Mouse (Mus musculus) adrenal gland, postnatal 36 days (tissue): ENCODE measurements around the gene Ppp2r3a. TPM values are rescaled to one million over a fixed set of nuclear protein-coding genes. Genes with fewer than 3 reads are reported as not detected.

Experiments
- DNase-seq, 2 experiments: peaks; one replicate each; pipeline ENCODE4 v3.0.0; 2021; ENCODE audit warnings: mixed read lengths in 1 of 2
- total RNA-seq, 2 experiments: library from RNA; stranded (reverse); gene quantifications; 2 replicates each; pipeline ENCODE4 v1.2.3; 2021

Gene Ppp2r3a
- total RNA-seq, 2 experiments from 2014 or later = 22.2 to 27.7 TPM

DNA sequence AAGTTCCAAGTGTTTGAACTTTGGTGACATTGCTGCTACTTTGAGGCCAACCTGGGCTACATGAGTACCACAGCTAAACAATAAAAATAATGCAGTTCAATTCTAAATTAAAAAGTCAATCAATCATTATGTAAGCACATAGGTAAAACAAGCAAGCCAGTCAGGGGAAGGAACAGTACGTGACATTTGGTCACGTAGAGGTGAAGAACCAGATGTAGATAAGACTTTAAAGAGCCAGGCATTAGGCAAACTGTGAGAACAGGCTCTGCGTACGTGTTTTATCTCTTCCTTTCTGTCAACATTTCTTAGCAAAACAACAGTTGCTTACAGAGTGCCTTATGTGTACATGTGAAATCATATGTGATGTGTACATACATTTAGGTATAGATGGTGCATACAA, 946 bp upstream of the Ppp2r3a start:
- no peak for DNase-seq

- peak; percentile 89 for DNase-seq
These were observed 483 bp downstream of the Ppp2r3a start for GRCm38 (mm10) chr9:101250981-101251643.

DNA sequence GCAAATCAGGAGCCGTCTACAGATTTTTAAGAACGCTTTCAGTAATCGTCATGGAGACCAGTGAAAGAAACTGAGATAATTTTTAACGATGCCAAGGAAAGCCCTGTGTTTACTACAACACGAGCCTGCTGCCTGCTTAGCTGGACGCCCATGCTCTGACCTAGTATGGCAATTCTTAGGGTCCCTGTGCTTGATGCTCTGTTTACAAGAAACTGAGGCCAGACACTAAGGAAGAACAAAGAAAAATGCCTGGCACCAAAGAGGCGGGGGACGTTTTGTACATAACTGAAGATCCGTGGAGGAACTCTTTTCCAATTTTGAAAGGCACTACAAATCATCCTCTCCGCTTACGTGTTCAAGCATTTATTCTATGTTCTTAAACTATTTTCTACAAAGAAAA, 1.1 kb downstream of the Ppp2r3a start:
- DNase-seq = no peak

DNA sequence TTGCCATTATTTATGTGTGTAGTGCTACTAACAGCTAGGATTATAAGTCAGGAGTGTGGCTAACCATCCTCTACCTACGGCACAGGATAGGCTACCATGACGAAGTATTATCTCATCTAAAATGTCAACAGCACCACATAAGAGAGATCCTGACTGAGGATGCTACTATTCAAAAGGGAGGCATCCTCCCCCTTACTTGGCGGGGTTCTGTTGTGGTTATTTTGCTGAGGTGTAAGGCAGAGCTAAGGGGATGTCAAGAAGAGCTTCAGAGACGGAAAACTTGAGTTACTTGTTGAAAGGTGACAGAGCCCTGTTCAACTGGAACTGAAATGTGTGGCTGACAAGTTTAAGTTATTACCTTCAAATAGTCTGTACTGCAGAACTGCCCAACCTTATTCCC, 2.0 kb downstream of the Ppp2r3a start:
- DNase-seq = no peak

DNA sequence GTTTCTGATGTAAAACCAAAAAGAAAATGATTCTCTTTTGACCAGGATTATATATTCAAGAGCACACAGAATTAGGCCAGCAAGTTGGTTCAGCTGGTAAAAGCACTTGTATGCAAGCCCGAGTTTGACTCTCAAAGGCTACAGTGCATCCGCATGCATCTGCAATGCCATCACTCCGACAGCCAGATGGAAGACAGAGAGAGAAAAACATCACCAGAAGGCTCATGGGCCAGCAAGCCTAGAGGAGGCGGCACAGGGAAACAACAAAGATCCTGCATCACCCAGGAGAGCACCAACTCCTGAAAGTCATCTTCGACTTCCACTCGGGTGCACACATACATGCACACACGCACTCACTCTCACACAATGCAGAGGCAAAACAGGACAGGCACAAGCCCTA, 4.1 kb downstream of the Ppp2r3a start:
- DNase-seq = no peak

DNA sequence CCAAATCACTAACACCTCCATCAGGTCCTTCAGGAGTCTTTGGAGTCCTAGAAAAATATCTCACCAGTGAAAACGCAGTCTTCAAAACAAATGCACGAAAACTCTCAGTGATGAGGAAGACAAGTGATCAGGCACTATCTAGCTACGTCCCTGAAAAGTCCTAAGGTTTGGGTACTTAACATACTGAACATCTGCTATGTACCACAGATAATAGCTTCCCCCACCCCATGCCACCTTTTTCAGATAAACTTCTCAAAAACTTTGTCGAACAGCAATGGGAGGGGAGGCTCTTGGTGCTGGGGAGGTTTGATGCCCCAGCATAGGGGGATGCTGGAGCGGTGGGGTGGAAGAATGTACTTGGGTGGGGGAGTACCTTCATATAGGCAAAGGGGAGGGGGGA, 6.1 kb downstream of the Ppp2r3a start:
- DNase-seq = no peak

DNA sequence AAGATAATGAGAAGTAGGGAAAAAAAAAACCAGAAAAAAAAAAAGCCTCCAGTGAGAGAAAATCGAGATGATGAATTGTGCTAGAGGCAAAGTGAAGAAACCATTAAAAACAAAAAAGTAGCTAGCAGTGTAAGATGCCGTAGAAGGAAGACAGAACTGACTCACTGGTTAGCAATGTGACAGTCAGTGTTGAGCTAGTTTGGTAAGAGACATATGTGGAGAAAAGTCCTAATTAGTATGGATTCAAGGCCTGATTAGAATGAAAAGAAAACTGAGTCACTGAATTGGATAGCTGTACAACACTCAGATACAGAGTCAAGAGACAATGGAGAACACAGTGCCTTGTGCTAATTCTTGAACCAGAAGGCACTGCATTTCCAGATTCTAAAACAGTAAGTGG, 7.9 kb downstream of the Ppp2r3a start:
- no peak for DNase-seq

- no peak for DNase-seq
These were observed 11.4 kb downstream of the Ppp2r3a start for GRCm38 (mm10) chr9:101240161-101240560.

DNA sequence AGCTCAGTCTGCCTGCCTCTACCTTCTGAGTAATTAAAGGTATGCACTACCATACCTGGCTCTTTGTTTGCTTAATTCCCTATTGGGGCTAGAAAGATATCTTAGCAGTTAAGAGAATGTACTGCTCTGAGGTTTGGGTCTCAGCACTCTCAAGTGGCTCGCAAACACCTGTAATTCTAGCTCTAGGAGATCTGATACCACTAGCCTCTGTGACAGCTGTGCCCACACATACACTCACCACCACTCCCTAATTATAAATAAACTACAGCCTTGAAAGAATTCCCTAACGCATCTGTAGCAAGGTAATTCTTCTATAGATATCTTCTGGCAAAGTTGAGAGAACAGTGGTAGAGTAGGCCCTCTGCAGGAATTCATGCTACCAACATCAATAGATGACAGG, 15.8 kb downstream of the Ppp2r3a start:
- DNase-seq = no peak

DNA sequence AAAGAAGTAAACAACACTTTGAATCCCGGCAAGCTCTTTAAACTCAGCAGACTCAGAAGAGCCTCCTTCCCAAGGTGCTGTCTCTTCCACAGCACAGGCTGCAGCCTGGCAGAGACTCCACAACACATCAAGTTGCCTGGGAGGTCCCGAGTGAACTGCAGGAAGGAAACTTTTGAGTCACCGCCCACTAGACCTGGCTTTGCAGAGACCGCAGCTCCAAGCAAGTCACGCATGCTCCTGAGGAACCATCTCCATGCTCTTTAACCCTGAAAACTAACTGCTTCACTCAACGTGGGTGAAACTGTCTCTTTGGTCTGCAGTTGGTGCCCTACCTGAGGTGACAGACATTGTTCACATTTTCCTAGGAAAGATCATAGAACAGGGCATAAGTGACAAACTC, 19.6 kb downstream of the Ppp2r3a start:
- no peak for DNase-seq

- no peak for DNase-seq
These were observed 21.6 kb downstream of the Ppp2r3a start for GRCm38 (mm10) chr9:101230028-101230427.

DNA sequence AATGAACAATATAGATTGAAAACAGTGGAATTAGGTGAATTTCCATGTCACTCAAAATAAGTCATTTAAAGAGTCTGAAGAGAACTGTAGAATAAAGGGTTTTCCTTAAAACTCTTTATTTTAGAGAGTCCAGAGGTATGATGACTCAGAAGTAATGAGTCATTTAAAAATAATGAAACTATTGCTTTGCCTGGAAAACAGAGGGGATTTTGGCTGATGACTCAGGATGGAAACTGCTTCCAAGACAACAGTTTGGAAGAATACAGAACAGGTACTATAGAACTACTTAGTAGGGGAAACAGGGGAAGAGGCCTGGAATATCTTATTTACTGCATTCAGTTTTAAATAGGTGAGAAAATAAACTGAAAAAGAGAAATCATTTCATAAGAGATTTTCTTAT, 22.7 kb downstream of the Ppp2r3a start:
- peak in 1 of 2 experiments; percentile 19 for DNase-seq

DNA sequence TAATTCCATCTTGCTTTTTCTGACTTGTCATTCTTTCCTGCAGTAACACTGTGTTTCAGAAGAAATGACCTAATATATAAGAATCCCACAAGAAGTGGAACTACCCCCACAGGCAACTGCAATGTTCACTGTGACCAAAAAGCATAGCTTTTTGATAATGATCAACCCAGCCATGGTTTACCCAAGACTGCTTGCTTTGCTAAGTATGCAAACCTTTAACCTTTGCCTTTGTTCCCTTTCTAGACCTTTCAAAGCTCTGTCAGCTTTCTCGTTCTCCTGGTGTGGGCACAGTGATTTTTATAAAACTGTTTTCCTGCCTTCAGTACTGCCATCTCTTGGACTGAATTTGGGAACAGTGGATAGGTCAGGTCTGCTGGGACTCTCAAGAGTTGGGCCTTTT, 43.6 kb downstream of the Ppp2r3a start:
- no peak for DNase-seq

- no peak for DNase-seq
These were observed 45.1 kb downstream of the Ppp2r3a start for GRCm38 (mm10) chr9:101206516-101206915.

GRCm38 (mm10) chr9:101205216-101205615, 46.4 kb downstream of the Ppp2r3a start:
- DNase-seq = no peak

DNA sequence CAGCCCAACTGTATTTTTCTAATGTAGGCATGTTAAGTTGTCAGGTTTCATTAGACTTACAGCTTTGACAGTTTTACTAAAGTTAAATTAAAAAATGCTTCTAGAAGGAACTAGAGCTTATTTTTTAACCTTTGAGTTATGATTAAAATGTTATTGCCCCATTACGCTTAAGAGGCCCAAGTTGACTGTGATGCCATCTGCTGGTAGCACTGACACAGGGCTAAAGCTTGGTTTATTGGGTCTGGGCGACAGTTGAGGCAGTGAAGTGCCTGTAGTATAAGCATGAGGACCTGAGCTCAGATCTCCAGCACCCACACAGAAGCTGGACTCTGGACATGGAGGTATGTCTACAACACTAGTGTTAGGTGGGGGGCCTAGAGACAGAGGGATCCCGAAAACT, 47.5 kb downstream of the Ppp2r3a start:
- DNase-seq = no peak

DNA sequence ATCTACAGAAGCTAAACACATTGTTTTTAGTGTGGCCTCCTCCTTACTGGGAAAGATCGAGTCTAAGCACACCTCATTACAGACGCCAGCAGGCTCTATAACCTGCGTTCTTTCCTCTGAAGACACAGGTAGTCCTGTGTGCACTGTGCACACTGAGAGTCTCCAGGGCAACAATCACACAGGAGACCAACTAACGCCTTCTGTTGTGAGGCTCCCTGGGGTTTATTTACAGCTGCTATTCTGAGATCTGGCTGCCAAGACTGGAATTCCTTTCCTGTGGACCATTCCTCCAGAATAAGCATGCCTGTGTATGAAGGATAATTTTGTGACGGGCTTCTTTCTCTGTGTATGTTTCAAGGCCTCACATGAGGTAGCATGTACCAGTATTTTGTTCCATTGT, 51.0 kb downstream of the Ppp2r3a start:
- DNase-seq = no peak

DNA sequence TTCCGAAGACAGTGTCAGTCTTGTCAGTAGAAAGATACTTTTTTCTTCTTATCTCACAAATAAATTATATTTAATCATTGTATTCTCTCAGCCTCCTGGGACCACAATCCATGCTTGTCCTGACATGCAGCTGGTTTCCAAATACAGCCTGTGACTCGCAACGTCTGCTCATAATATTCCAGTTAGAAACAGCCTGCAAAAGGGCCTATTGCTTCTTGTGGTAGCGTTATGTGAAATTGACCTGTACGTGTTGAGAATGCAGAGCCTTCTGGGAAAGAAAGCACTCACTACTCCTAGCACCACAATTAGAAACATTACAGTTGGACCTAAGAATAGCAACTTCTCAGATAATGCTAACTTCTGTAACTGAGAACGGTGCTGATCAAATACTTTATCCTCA, 52.8 kb downstream of the Ppp2r3a start:
- no peak for DNase-seq

DNA sequence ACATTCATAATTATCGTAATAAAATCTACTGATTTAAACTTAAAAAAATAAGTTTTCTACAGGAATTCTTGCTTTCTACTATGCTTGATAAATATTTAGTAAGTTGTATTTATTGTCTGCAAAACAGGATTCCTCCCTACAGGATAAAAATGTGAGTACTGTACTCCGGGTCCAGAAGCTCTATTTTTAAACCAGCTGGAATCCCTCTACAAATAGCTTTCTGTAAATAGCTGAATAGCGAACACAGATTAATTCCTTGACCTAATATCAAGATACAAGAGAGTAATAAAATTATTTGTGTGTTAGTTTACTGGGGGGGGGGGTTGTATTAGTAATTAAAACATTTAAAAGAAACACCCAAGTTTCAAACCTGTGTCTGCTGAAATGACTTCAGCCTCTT, 53.3 kb downstream of the Ppp2r3a start:
- DNase-seq = no peak

DNA sequence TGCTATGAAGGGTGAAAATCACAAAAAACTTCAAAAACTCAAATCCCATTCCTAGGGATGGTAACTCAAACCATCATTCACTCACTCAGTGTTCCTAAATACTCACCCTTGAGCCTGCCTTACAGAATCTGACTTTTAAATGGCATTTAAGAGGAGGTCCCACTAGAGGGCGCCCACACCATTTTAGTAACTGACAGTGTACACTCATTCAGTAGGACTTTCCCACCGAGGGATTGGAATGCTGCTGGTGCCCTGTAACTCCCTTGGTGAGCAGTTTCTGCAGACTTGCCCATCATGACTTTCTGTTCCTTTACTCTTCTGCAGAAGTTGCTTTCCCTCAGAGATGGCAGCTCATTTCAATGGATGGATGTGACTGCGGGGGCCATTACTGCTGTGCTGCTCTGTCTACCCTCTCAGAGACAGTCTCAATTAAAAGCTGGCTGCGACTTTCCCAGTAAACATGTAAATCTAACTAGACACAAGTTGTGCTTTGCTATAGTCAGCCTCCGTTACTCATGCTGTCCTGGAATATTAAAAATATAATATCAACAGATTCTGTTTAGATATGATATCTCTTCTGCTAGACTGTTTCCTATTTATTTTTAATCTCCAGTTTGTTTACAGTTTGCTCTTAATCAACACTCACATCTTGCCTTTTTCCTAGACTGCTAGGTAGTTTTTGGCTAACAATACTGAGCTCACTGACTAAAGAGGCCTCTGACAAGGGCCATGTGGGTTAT, 69.5 kb downstream of the Ppp2r3a start:
- peak; percentile 83 to 88 for DNase-seq

DNA sequence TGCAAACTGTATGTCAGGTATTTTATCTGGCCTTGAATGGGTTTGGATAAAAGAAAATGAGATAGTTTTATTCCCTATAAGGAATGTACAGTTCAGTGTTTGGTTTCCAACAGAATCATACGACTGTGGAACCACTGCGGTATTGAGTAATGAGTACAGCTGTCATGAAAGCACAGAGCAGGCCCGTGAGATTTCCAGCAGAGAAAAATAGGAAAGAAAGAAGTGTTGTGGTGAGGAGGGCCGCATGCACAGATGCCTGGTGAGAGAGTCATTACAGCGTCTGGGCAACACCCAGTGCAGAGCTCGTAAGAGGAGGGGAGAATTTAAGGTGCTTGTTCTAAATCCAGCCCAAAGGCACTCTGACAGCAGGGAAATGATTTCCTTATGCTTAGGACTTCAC, 70.3 kb downstream of the Ppp2r3a start:
- no peak for DNase-seq

DNA sequence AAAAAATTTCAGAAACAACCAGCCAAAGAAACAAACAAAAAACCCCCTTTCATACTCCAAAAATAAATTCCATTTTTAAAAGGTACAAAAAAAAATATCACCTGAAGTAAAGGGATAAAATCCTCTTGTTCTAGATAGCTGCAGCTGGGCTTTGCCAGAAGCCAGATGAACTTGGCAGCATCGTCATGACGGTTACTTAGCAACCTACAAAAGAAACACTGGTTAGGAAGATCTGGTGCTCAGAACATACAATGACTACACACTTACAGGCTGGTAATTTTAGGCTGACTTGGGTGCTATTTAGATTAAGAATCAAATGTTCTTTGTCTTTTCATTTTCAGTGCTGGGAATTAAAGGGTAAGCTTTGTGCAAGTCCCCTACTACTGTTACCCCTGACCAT, 71.4 kb downstream of the Ppp2r3a start:
- DNase-seq = no peak

GRCm38 (mm10) chr9:101160627-101161026, 91.0 kb downstream of the Ppp2r3a start:
- no peak for DNase-seq

- DNase-seq = peak in 1 of 2 experiments; percentile 6
These were observed 91.5 kb downstream of the Ppp2r3a start for GRCm38 (mm10) chr9:101160092-101160491.
